Mouse (Mus musculus): ENCODE results near the gene Ptrh2.
"Not testable (repeated sequence)": the region's sequence is repeated elsewhere in the genome, so short reads cannot be mapped to it uniquely, and the experiment has no call there.

Ptrh2 gene

GRCm38 (mm10) chr11:86734241-86734939 lies 50.6 kb downstream of the Ptrh2 start:
- DNase-seq (ENCODE audit: low read depth, low spot score) = no peak

- no peak for DNase-seq (ENCODE audit: low read depth, low spot score)
These were observed 51.2 kb downstream of the Ptrh2 start for GRCm38 (mm10) chr11:86734993-86735392.

GRCm38 (mm10) chr11:86737301-86738000 lies 53.7 kb downstream of the Ptrh2 start:
- peak; percentile 72 for DNase-seq (ENCODE audit: low read depth, low spot score)

- not testable (repeated sequence) for DNase-seq (ENCODE audit: low read depth, low spot score)
These were observed 54.5 kb downstream of the Ptrh2 start for GRCm38 (mm10) chr11:86738308-86738707.

GRCm38 (mm10) chr11:86738956-86739355 lies 55.2 kb downstream of the Ptrh2 start:
- DNase-seq (ENCODE audit: low read depth, low spot score) = no peak

GRCm38 (mm10) chr11:86739470-86739869 lies 55.7 kb downstream of the Ptrh2 start:
- no peak for DNase-seq (ENCODE audit: low read depth, low spot score)

GRCm38 (mm10) chr11:86741505-86741904 lies 57.7 kb downstream of the Ptrh2 start:
- DNase-seq (ENCODE audit: low read depth, low spot score) = no peak
